ENCODE assay signal across 20 mouse cellular contexts in genomic region chr4:98050003-98050620, GRCm38 (mm10).
DNase-seq lines count a peak whose midpoint lies in the region; ATAC-seq and TF ChIP-seq lines count a peak whose summit lies in the region.
"Had no signal": no experiment of that assay in that cellular context is flagged by ENCODE, and none has a peak within 500 bp of the region (broad histone marks: within the 10 kb centered on the region; RNA-seq: fewer than 3 reads in every experiment).

No protein-coding gene starts in this region.

- 49% methylated on average over 8 of the region's 8 CpGs for WGBS in intestine, embryonic 14.5 days
- 66% methylated on average over 8 of the region's 8 CpGs for WGBS in intestine, postnatal 0 days
- 71% methylated on average over 8 of the region's 8 CpGs for WGBS in embryonic facial prominence, embryonic 14.5 days
- WGBS in limb, embryonic 10.5 days = 73% methylated on average over 8 of the region's 8 CpGs

- TF ChIP-seq CTCF in intestine, postnatal 0 days (IDR thresholded peaks at IDR 0.05; ENCODE audit: low read depth) = no peak

- no peak overlapping the region for H3K9ac ChIP-seq in intestine, embryonic 14.5 days (ENCODE audit: low read length)
- no peak overlapping the region for H3K9ac ChIP-seq in intestine, postnatal 0 days (ENCODE audit: low read depth, low read length)
- H3K9ac ChIP-seq in embryonic facial prominence, embryonic 14.5 days (ENCODE audit: low read depth, low read length) = no peak overlapping the region
- H3K9ac ChIP-seq: embryonic facial prominence, embryonic 15.5 days; midbrain, embryonic 12.5 days had no signal

- H3K36me3 ChIP-seq in intestine, embryonic 14.5 days (ENCODE audit: control insufficient read depth, insufficient read depth, low read length) = no peaks in the 10 kb centered on the region; the same call in 1 of the 2 replicates
- H3K36me3 ChIP-seq in intestine, postnatal 0 days (ENCODE audit: control insufficient read depth, insufficient read depth) = no peaks in the 10 kb centered on the region
- 0 out of 2 replicates have a peak, but pooled peaks cover 5% of the 10 kb centered on the region for H3K36me3 ChIP-seq in embryonic facial prominence, embryonic 14.5 days (ENCODE audit: control insufficient read depth, insufficient read depth, low read length)
- H3K36me3 ChIP-seq in limb, embryonic 10.5 days = no peaks in the 10 kb centered on the region
- H3K36me3 ChIP-seq: forebrain, embryonic 10.5 days; midbrain, embryonic 12.5 days had no signal

- no peak overlapping the region; the same call in 1 of the 2 replicates for H3K27ac ChIP-seq in intestine, embryonic 14.5 days (ENCODE audit: low read depth)
- no peak overlapping the region for H3K27ac ChIP-seq in intestine, postnatal 0 days (ENCODE audit: low read depth, low read length)
- H3K27ac ChIP-seq in embryonic facial prominence, embryonic 14.5 days (replicated peaks; ENCODE audit: low read depth, low read length) = peak overlapping the region; percentile 28; the same call in 1 of the 2 replicates
- H3K27ac ChIP-seq in limb, embryonic 10.5 days = peak overlapping the region; percentile 74
- H3K27ac ChIP-seq: embryonic facial prominence, embryonic 15.5 days; midbrain, embryonic 12.5 days had no signal

- no peak for ATAC-seq in intestine, embryonic 14.5 days (replicated peaks; ENCODE audit: low FRiP score, low TSS enrichment, low read depth)
- no peak for ATAC-seq in intestine, postnatal 0 days
- no peak for ATAC-seq in embryonic facial prominence, embryonic 14.5 days (ENCODE audit: low read depth)
- ATAC-seq: intestine, embryonic 16.5 days had no signal

- no peaks in the 10 kb centered on the region for H3K27me3 ChIP-seq in intestine, embryonic 14.5 days (replicated peaks; ENCODE audit: control insufficient read depth, insufficient read depth, low read length)
- no peaks in the 10 kb centered on the region for H3K27me3 ChIP-seq in intestine, postnatal 0 days (replicated peaks; ENCODE audit: control insufficient read depth, insufficient read depth, low read length)
- no peaks in the 10 kb centered on the region for H3K27me3 ChIP-seq in embryonic facial prominence, embryonic 14.5 days (replicated peaks; ENCODE audit: control insufficient read depth, insufficient read depth, low read length)
- no peaks in the 10 kb centered on the region for H3K27me3 ChIP-seq in limb, embryonic 10.5 days (ENCODE audit: low read depth, poor library complexity, severe bottlenecking)
- H3K27me3 ChIP-seq: embryonic facial prominence, embryonic 15.5 days; midbrain, embryonic 12.5 days had no signal

- DNase-seq in intestine, embryonic 14.5 days (ENCODE audit: low spot score) = peak; percentile 54
- DNase-seq in embryonic facial prominence, embryonic 14.5 days (ENCODE audit: low spot score) = no peak
- peak; percentile 34 for DNase-seq in limb, embryonic 10.5 days (ENCODE audit: low spot score)
- DNase-seq in retina, embryonic 14.5 days (ENCODE audit: low spot score) = peak; percentile 51
- DNase-seq in cerebellum, adult 11-12 months = no peak
- no peak for DNase-seq in cerebellum, adult 8-10 months
- DNase-seq: adrenal gland, postnatal 14 days; B cell, adult 2 months; cerebellum, adult 9-11 months; lung, adult 2 months; lung, postnatal 36 days; right cerebral cortex, postnatal 14 days; thymus, postnatal 4 days had no signal

- H3K4me3 ChIP-seq in intestine, embryonic 14.5 days (ENCODE audit: low read depth, low read length) = no peak overlapping the region
- no peak overlapping the region for H3K4me3 ChIP-seq in intestine, postnatal 0 days (ENCODE audit: low read depth, low read length)
- H3K4me3 ChIP-seq in embryonic facial prominence, embryonic 14.5 days (ENCODE audit: low read depth, low read length) = no peak overlapping the region
- H3K4me3 ChIP-seq in limb, embryonic 10.5 days = no peak overlapping the region
- H3K4me3 ChIP-seq: embryonic facial prominence, embryonic 15.5 days; forebrain, embryonic 10.5 days; heart, embryonic 10.5 days; midbrain, embryonic 12.5 days; myocyte had no signal

- no peaks in the 10 kb centered on the region for H3K9me3 ChIP-seq in intestine, embryonic 14.5 days (ENCODE audit: control insufficient read depth, low read length)
- no peaks in the 10 kb centered on the region for H3K9me3 ChIP-seq in intestine, postnatal 0 days (ENCODE audit: control insufficient read depth)
- H3K9me3 ChIP-seq in embryonic facial prominence, embryonic 14.5 days (ENCODE audit: control insufficient read depth, low read length) = 0 out of 2 replicates have a peak, but pooled peaks cover 7% of the 10 kb centered on the region
- H3K9me3 ChIP-seq in limb, embryonic 10.5 days (replicated peaks) = no peaks in the 10 kb centered on the region
- H3K9me3 ChIP-seq: embryonic facial prominence, embryonic 15.5 days; forebrain, embryonic 10.5 days; heart, embryonic 10.5 days; midbrain, embryonic 12.5 days had no signal

- no peak overlapping the region for H3K4me2 ChIP-seq in intestine, embryonic 14.5 days (ENCODE audit: low read length)
- no peak overlapping the region for H3K4me2 ChIP-seq in intestine, postnatal 0 days (replicated peaks; ENCODE audit: low read depth)
- no peak overlapping the region for H3K4me2 ChIP-seq in embryonic facial prominence, embryonic 14.5 days (ENCODE audit: low read depth, low read length)
- H3K4me2 ChIP-seq: embryonic facial prominence, embryonic 15.5 days; midbrain, embryonic 12.5 days had no signal

- peaks cover 19% of the 10 kb centered on the region for H3K4me1 ChIP-seq in intestine, embryonic 14.5 days (replicated peaks; ENCODE audit: control insufficient read depth, insufficient read depth, low read length)
- H3K4me1 ChIP-seq in intestine, postnatal 0 days (replicated peaks; ENCODE audit: control insufficient read depth, insufficient read depth, low read length) = no peaks in the 10 kb centered on the region
- H3K4me1 ChIP-seq in embryonic facial prominence, embryonic 14.5 days (ENCODE audit: control insufficient read depth, insufficient read depth, low read length) = peaks cover 5% of the 10 kb centered on the region; the same call in 1 of the 2 replicates
- H3K4me1 ChIP-seq in limb, embryonic 10.5 days = peaks cover 29% of the 10 kb centered on the region

Comparison
In these comparisons a context has a peak if more than half of its experiments do, and no peak if none do; other contexts are left out.
1. DNase-seq: peak in intestine, embryonic 14.5 days (single experiment), limb, embryonic 10.5 days (single experiment) and retina, embryonic 14.5 days (single experiment); none in embryonic facial prominence, embryonic 14.5 days (single experiment), cerebellum, adult 11-12 months (single experiment) and cerebellum, adult 8-10 months (single experiment).
2. H3K27ac ChIP-seq: peak in embryonic facial prominence, embryonic 14.5 days (single experiment) and limb, embryonic 10.5 days (single experiment); none in intestine, embryonic 14.5 days (single experiment) and intestine, postnatal 0 days (single experiment).